Mouse (Mus musculus): ENCODE results near the gene Ccr6. TPM values are rescaled to one million over a fixed set of nuclear protein-coding genes. Genes with fewer than 3 reads are reported as not detected.
"Not testable (repeated sequence)": the region's sequence is repeated elsewhere in the genome, so short reads cannot be mapped to it uniquely, and the experiment has no call there.

Ccr6 gene
- total RNA-seq, 2 experiments from 2014 or later = not detected

- H3K27ac ChIP-seq = no peak overlapping the region
- DNase-seq (ENCODE audit: extremely low spot score in 1 of 2, low spot score in 2 of 2) = no peak
Measured at GRCm38 (mm10) chr17:8238012-8238710, 2.3 kb downstream of the Ccr6 start.

GRCm38 (mm10) chr17:8239561-8239960 is 3.7 kb downstream of the Ccr6 start:
- TF ChIP-seq CTCF (IDR thresholded peaks at IDR 0.05) = no peak
- H3K27ac ChIP-seq = no peak overlapping the region
- DNase-seq (ENCODE audit: extremely low spot score in 1 of 2, low spot score in 2 of 2) = no peak
- intact Hi-C loops (cut with DNase I) = no loop called here
- H3K4me3 ChIP-seq = no peak overlapping the region

More at GRCm38 (mm10) chr17:8238012-8238710, 2.3 kb downstream of the Ccr6 start:
- no peak overlapping the region for H3K4me3 ChIP-seq
- no peak for TF ChIP-seq CTCF (IDR thresholded peaks at IDR 0.05)
- intact Hi-C loops (cut with DNase I) = no loop called here

- H3K4me3 ChIP-seq = no peak overlapping the region
- no peak overlapping the region for H3K27ac ChIP-seq
- intact Hi-C loops (cut with DNase I) = no loop called here
- no peak for DNase-seq (ENCODE audit: extremely low spot score in 1 of 2, low spot score in 2 of 2)
- TF ChIP-seq CTCF (IDR thresholded peaks at IDR 0.05) = no peak
Measured at GRCm38 (mm10) chr17:8240517-8240916, 4.7 kb downstream of the Ccr6 start.

DNA sequence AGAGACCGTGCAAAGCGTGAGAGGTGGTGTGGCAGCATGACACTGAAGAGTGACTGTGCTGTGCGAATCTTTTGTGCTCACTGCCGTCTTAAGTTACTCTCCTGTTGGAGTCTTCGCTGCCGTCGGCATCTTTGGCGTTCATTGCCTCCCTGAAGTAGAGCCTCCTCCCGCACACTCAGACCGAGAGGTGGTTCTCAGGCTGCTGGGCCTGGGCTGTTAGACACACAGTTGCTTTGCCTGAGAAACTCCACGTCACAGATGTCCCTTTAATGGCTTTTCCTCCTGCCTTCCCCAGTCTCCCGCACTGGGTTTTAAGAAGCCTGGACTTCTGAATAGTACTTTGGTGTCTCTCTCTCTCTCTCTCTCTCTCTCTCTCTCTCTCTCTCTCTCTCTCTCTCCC is 5.8 kb downstream of the Ccr6 start:
- Histone ChIP-seq H3K4me3 (no peak overlapping the region), H3K27ac (no peak overlapping the region)
- no peak for TF ChIP-seq CTCF (IDR thresholded peaks at IDR 0.05)
- intact Hi-C loops (cut with DNase I) = no loop called here
- no peak for DNase-seq (ENCODE audit: extremely low spot score in 1 of 2, low spot score in 2 of 2)

GRCm38 (mm10) chr17:8242186-8242585 is 6.3 kb downstream of the Ccr6 start:
- TF ChIP-seq CTCF (IDR thresholded peaks at IDR 0.05) = no peak
- DNase-seq (ENCODE audit: extremely low spot score in 1 of 2, low spot score in 2 of 2) = no peak
- H3K4me3 ChIP-seq = no peak overlapping the region
- H3K27ac ChIP-seq = no peak overlapping the region
- intact Hi-C loops (cut with DNase I) = no loop called here

DNA sequence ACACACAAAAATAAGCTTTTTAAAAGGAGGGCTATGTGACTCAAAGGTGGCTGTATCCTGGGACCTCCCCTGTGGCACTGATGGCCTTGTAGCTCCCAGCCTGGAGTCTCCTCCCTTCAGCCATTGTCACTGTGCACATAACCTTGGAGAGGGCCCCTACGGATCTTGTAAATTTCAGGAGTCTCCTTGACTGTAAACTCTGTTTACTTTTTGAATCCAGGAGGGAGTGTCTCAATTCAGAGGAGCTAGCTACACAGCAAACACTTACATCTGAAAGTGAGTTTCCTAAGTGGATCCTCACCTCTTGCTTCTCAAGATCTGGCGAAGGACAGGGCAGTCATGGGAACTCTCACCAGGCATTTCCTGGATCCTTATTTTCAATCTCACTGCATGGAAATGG is 8.3 kb downstream of the Ccr6 start:
- no peak for DNase-seq (ENCODE audit: extremely low spot score in 1 of 2, low spot score in 2 of 2)
- Histone ChIP-seq H3K27ac (no peak overlapping the region), H3K4me3 (no peak overlapping the region)
- intact Hi-C loops (cut with DNase I) = no loop called here
- no peak for TF ChIP-seq CTCF (IDR thresholded peaks at IDR 0.05)

DNA sequence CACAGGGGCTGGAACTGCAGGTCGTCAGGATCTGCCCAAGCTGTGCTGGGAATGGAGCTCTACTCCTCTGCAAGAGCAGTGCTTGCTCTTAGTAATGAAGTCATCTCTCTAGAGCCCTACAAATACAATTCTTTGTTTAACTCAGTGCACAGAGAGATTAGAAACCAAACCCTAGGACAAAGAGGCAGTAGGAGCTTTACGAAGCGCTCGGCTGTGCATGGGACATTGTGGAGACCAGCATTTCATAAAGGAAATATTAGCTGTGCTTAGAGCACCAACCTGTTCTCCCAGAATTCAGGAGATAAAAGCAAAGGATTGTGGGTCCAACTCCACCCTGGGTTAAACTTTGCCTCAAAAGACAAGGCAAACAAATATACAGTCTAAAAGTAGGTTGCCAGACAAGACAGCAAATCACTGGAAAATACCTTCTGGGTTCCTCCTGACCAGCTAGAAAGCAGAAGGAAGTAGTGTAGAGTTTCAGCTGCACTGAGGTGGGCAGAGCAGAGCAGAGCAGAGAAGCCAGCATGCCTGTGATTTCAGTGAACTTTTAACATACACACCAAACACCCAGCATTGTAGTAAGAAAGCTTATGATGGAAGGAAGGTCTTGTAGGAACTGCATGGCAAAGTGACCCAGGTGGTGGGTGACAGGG is 10.4 kb downstream of the Ccr6 start:
- DNase-seq (ENCODE audit: extremely low spot score in 1 of 2, low spot score in 2 of 2) = no peak
- intact Hi-C loops (cut with DNase I) = no loop called here
- H3K4me3 ChIP-seq = no peak overlapping the region
- H3K27ac ChIP-seq = no peak overlapping the region
- no peak for TF ChIP-seq CTCF (IDR thresholded peaks at IDR 0.05)

- TF ChIP-seq CTCF (IDR thresholded peaks at IDR 0.05) = no peak
- DNase-seq (ENCODE audit: extremely low spot score in 1 of 2, low spot score in 2 of 2) = no peak
- H3K4me3 ChIP-seq = no peak overlapping the region
- H3K27ac ChIP-seq = no peak overlapping the region
- intact Hi-C loops (cut with DNase I) = no loop called here
Measured at GRCm38 (mm10) chr17:8251704-8252103, 15.9 kb downstream of the Ccr6 start.

DNA sequence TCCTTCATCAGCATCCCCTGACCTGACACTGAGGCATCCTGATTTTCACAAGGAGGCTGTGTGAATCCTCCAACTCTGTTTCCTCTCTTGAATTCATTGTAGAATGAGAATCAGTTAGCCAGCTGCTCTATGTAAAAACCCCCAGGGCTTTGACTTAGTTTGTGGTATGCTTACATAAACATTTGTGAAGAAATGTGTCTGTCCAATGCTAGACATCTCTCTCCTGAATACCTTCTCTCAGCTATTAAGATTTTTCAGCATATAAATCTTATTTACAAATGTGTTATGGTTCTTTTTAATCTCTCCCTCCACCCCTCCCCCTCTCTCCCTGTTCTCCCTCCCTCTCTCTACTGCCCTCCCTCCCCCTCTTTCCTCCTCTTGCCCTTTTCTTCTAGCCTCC is 18.4 kb downstream of the Ccr6 start:
- Histone ChIP-seq H3K27ac (no peak overlapping the region), H3K4me3 (no peak overlapping the region)
- no peak for TF ChIP-seq CTCF (IDR thresholded peaks at IDR 0.05)
- no peak for DNase-seq (ENCODE audit: extremely low spot score in 1 of 2, low spot score in 2 of 2)
- intact Hi-C loops (cut with DNase I) = no loop called here

- no peak for TF ChIP-seq CTCF (IDR thresholded peaks at IDR 0.05)
- no peak for DNase-seq (ENCODE audit: extremely low spot score in 1 of 2, low spot score in 2 of 2)
Measured at GRCm38 (mm10) chr17:8254914-8255313, 19.1 kb downstream of the Ccr6 start.

GRCm38 (mm10) chr17:8255583-8255982 is 19.7 kb downstream of the Ccr6 start:
- TF ChIP-seq CTCF (IDR thresholded peaks at IDR 0.05) = no peak
- no peak overlapping the region for H3K27ac ChIP-seq
- DNase-seq (ENCODE audit: extremely low spot score in 1 of 2, low spot score in 2 of 2) = no peak
- H3K4me3 ChIP-seq = no peak overlapping the region
- intact Hi-C loops (cut with DNase I) = no loop called here

More at GRCm38 (mm10) chr17:8254914-8255313, 19.1 kb downstream of the Ccr6 start:
- no peak overlapping the region for H3K27ac ChIP-seq
- H3K4me3 ChIP-seq = no peak overlapping the region
- intact Hi-C loops (cut with DNase I) = no loop called here

DNA sequence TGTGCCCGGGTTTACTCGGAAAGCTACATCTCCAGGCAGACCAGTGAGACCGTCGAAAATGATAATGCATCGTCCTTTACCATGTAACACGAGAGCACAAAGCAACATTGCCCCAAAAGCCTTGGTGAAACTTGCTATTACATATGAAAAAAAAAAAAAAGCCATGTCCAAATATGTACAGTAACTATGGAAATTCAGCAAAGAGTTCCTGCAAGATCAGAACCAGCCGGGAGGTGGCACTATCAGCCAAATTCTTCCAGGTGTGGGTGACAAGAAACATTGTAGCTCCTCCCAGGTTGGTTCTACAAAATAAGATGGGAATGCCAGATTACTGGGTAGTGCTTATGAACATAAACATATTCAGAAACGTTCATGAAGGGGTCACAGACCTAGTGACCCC is 21.1 kb downstream of the Ccr6 start:
- TF ChIP-seq CTCF (IDR thresholded peaks at IDR 0.05) = peak; percentile 42
- intact Hi-C loops (cut with DNase I) = no loop called here
- H3K27ac ChIP-seq = no peak overlapping the region

DNA sequence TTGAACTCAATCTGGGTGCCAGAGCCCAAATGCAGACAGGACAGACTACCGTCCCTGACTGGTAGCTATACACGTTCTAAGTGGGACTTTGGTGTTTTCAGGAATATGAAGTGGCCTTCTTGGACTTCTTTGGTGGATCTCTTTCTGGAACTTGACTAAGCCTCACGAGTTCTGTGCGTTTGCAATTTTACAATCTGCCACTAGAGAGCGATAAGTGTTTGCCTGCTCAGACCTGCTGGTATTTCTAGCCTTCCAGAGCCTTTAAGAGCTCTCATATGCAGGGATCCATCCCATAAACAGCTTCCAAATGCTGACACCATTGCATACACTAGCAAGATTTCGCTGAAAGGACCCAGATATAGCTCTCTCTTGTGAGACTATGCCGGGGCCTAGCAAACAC is 28.8 kb downstream of the Ccr6 start:
- TF ChIP-seq CTCF (IDR thresholded peaks at IDR 0.05) = peak; percentile 80
- peak; percentile 49 to 61 for DNase-seq (ENCODE audit: extremely low spot score in 1 of 2, low spot score in 2 of 2)
- not testable (repeated sequence) for H3K4me3 ChIP-seq, H3K27ac ChIP-seq
- intact Hi-C loops (cut with DNase I) = loop anchor here (1.0 to 5.0 kb wide), 3 partner anchors 36 to 198 kb away; no protein-coding TSS in a partner anchor

More for the DNA sequence above, 21.1 kb downstream of the Ccr6 start:
- no peak overlapping the region for H3K4me3 ChIP-seq
- DNase-seq (ENCODE audit: extremely low spot score in 1 of 2, low spot score in 2 of 2) = no peak
